Mouse (Mus musculus): ENCODE data around the gene Lrrk1.

Gene Lrrk1

DNA sequence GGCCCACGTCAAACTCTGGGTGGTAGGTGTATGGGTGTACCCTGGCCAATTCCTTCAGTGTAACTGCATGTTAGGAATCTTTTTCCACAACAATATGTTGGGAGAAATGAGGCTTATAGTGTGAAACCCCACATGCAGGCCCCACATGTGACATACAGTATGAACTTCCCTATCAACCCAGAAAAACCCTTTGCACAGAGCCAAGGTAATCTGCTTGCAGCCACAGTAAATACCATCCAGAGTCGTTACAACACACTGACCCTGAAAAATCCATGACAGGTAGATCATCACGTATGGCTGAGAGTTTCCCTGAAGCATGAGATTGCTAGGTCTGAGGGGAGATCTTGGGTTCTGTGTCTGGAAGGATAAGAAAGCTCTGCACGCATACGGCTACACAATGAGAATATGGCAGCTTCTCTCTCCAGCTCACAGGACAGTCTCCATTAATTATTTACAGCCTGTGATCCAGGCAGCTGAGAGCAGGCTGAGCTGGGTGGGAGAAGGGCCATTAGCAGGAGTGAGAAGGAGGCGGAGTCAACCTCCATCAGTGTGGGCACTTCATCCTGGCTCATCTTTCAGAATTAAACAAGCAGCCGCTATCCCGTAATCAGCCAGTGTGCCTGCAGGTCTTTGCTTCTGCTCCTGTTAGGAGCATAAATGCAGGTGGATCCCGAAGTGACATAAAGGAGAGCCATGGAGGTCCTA lies 41.0 kb downstream of the Lrrk1 start:
- in situ Hi-C loops (cut with MboI; ENCODE audit: unreplicated experiment in 2 of 2): loop anchor here in 1 of 2 experiments (5.0 kb wide), 1 partner anchor 35 kb away; no protein-coding TSS in a partner anchor

DNA sequence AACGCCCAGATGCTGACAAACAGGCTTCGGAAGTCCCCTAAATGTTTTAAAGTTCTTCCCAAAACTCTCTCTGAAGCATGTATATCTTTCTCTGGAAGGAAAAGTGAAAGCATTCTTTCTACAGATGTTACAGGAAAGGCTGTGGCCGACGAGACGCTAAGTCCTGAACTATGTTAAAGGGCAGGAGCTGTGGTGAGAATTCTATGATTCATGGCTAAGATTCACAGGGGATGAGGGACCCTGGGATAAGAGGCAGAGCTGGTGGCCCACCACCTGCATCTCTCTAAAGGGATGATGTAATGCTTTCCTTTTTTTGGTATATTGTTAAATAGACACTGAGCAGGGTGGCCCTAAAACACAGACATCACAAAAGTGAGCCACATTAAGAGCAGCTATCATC lies 44.8 kb downstream of the Lrrk1 start:
- in situ Hi-C loops (cut with MboI; ENCODE audit: unreplicated experiment in 2 of 2): loop anchor here in 1 of 2 experiments (5.0 kb wide), 1 partner anchor 36 kb away; no protein-coding TSS in a partner anchor

DNA sequence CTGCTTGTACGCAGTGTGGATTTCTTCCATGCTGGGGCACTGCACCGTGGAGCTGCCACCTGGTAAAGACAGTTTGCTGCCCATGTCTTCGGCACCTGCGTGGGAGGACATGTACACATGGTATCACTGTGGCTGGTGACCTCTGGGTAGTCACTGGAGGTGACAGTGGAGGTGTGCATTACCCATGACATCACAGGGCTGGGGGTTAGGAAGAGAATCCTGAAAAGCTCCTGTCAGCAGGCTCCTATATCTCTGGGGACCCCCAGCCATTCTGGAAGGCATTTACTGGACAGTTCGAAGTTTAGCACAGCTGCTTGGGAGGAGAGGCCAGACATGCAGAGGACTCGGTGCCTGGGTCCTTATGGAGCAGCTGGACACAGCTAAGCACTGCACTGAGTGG lies 45.3 kb downstream of the Lrrk1 start:
- in situ Hi-C loops (cut with MboI; ENCODE audit: unreplicated experiment in 2 of 2): loop anchor here in 1 of 2 experiments (5.0 kb wide), 1 partner anchor 36 kb away; no protein-coding TSS in a partner anchor

DNA sequence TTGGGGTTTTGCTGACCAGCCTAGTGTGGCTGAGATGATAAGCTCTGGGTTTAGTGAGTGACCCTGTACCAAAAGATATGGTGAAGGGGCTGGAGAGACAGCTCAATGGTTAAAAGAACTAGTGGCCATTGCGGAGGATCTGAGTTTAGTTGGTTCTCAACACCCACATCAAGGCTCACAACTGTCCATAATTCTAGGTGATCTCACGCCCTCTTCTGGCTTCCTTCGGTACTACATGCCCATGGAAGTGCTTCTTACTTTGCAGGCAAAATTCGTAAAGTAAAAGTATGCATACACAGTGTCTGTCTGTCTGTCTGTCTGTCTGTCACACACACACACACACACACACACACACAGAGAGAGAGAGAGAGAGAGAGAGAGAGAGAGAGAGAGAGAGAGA lies 45.8 kb downstream of the Lrrk1 start:
- in situ Hi-C loops (cut with MboI; ENCODE audit: unreplicated experiment in 2 of 2): loop anchor here in 1 of 2 experiments (5.0 kb wide), 1 partner anchor 35 kb away; no protein-coding TSS in a partner anchor

DNA sequence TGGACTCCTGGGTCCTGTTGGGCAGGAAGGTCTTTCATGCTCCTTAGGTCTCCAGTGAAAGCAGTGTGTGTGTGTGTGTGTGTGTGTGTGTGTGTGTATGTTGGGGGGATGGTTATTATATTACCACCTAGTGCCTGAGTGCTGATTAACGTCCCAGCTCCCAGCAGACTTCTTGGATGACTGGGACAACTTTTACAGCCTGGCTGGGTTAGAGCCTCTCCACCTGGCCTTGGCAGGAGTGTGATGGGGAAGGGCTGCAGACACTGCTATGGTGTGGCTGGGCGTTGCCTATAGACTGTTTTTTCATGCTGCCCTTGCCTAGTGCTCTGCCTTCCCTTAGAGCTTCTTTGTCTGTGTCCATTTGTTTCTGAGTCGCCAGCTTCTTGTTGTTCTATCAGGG lies 48.1 kb downstream of the Lrrk1 start:
- in situ Hi-C loops (cut with MboI; ENCODE audit: unreplicated experiment in 2 of 2): loop anchor here in 1 of 2 experiments (5.0 kb wide), 1 partner anchor 33 kb away; no protein-coding TSS in a partner anchor

DNA sequence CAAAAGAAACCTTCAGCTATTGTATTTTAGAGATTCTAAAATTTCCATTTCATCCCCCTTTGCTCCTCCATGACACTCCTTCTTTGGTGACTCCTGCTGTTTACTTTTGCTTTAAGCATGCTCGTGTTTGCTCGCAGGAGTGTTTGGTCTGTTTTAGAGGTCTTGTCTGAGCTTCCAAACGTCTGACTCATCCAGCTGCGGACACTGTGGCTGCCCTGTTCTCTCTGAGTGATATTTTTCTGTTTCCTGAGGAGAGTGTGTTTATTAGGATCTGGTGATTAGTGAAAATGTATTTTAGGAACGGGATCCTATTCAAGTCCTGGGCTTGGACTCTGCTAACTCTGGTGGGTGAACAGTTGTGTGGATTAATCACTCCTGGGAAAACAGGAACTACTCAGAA lies 48.5 kb downstream of the Lrrk1 start:
- in situ Hi-C loops (cut with MboI; ENCODE audit: unreplicated experiment in 2 of 2): loop anchor here in 1 of 2 experiments (5.0 kb wide), 1 partner anchor 32 kb away; no protein-coding TSS in a partner anchor

DNA sequence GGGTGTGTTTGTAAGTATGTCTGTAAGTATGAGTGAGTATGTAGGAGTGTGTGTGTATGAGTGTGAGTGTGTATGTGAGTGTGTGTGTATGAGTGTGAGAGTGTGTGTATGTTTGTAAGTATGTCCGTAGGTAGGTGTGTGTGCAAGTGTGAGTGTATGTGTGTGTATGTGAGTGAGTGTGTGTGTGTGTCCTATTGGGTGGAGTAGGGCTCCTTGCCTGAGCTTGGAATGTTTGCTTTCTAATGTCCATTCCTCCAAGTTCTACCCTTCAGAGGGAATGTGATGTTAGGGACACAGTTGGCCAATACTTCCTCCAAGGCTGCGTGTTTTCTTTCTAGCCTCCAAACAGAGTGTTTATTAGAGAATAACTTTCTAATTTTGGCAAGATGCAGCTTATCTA lies 51.2 kb downstream of the Lrrk1 start:
- in situ Hi-C loops (cut with MboI; ENCODE audit: unreplicated experiment in 2 of 2): no loop called here

DNA sequence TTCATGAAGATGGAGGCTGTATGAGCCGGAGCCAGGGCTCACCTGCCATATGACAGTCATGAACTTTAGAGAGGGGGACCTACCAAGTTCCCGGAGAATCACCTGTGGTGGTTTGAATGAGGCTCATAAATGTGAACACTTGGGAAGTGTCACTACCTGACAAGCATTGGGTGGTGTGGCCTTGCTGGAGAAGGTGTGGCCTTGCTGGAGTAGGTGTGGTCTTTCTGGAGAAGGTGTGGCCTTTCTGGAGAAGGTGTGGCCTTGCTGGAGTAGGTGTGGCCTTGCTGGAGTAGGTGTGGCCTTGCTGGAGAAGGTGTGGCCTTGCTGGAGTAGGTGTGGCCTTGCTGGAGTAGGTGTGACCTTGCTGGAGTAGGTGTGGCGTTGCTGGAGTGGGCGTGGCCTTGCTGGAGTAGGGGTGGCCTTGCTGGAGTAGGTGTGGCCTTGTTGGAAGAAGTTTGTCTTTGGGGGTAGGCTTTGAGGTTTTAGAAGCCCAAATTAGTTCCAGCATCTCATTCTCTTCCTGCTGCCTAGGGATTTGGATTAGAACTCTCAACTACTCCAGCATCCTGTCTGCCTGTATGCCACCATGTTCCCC lies 54.1 kb downstream of the Lrrk1 start:
- in situ Hi-C loops (cut with MboI; ENCODE audit: unreplicated experiment in 2 of 2): no loop called here

DNA sequence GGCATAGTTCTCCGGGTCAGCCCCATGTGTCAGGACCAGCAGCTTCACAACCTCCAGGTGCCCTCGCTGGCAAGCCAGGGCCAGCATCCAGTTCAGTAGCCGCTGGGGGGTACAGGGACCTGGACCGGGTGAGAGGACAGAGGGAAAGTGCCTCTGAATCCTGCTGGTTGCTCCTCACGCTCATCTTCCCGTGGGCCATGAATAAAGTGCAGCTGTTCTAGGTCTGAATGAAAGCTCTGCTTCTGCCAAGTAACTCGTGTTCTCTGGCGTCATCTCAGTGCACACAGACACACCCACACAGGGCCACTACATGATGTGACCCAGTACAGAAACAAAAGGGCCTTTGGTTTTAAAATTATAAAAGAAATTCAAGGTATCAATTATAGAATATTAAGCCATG lies 55.8 kb downstream of the Lrrk1 start:
- in situ Hi-C loops (cut with MboI; ENCODE audit: unreplicated experiment in 2 of 2): no loop called here

DNA sequence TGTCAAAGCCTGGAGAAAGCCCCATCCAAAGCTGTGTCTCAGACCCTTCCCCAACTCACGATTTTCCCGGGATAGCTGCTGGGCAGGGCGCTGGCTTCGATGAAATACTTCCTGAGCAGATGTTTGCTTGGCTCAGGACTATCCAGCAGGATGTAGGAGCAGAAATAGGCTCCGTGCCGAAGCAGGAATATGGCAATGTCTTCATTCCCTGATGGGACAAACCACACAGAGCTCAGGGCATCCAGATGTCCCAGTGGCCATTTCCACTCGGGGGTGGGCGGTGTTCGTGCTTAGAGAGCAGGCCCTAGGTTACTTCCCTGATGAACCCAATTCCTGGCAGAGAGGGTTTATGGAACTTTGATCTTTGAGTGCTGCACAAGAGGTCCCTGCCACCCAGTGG lies 57.5 kb downstream of the Lrrk1 start:
- in situ Hi-C loops (cut with MboI; ENCODE audit: unreplicated experiment in 2 of 2): no loop called here

DNA sequence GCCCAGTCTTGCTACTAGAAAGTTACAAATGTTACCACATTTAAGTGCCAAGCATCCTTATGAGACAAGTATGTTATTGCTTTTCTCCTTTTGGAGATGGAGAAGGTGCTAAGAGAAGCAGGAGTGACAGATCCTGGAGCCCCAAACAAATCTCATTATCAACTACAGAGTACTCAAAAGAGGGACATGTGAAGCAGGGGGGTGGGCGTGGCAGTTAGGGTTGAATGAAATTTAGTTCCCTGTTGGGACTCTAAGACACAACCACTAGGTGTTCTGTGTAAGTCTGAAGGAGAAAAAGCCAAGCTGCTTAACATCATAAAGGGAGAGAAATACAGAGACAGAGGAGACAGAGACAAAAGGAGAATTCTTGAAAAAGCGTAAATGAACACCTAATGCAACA lies 60.6 kb downstream of the Lrrk1 start:
- in situ Hi-C loops (cut with MboI; ENCODE audit: unreplicated experiment in 2 of 2): no loop called here

DNA sequence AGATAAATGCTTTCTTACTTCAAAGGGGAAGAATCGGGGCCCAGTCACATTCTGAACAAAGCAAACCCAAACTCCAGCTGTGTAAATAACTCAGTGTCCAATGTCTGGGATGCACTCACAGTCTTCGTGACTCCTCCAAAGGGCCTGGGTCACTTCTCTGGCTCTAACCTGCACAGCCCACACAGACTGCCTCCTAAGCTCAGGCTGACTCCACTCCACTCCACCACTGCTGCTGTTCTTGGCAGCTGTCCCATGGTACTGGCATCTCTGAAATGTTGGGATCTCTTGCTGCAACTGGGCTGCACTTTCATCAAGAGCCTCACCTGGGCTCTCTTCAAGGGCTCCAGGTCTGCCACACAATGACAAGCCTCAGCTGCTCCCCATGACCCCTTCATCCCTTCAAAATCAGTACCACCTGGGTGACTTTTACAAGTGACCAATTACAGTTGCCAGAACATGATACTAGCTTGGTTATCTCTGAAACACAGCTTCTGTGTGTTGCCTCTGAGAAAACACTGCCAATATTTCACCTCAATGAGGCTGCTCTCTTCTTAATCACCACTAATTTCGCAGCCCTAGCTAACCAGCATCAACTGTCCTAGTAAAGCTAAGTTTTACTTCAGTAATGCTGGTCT lies 62.6 kb downstream of the Lrrk1 start:
- in situ Hi-C loops (cut with MboI; ENCODE audit: unreplicated experiment in 2 of 2): no loop called here

DNA sequence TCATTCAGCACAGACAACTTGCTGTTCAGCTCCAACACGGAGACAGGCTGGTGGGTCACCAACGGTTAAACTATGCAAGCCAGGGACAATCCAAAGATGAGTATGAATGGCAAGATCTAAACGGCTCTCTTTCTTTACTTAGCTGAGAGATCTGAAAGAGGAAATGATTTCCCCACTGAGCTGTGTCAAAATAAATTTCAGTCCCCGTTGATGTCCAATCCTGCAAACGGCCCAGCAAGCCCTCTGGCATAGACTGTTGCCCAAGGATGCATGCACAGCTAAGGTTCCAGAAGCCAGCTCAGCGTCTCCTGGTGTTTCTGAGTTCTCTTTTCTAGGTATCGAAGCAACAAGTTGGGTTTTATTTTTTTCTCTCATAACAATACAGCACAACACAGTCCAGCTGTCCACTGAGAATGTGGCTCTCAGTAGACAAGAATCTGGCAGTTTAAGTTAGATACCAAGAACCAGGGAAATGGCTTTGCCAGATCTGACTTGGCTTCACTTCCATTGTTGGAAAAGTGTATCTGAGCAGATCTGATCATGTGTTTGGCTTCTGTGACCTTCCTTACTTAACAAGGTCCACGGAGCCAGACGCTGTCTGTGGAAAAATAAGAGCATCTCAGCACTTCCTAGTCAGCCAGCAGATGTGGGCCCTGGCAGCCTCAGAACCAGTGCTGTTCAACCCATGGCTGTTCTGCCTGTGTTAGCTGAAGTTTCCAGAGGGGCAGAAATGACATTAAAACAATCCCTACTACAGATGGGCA lies 64.7 kb downstream of the Lrrk1 start:
- in situ Hi-C loops (cut with MboI; ENCODE audit: unreplicated experiment in 2 of 2): loop anchor here (25.0 kb wide), 2 partner anchors 889 to 914 kb away; partner anchors contain the start of gene Lysmd4 (in 1 of the 2)

DNA sequence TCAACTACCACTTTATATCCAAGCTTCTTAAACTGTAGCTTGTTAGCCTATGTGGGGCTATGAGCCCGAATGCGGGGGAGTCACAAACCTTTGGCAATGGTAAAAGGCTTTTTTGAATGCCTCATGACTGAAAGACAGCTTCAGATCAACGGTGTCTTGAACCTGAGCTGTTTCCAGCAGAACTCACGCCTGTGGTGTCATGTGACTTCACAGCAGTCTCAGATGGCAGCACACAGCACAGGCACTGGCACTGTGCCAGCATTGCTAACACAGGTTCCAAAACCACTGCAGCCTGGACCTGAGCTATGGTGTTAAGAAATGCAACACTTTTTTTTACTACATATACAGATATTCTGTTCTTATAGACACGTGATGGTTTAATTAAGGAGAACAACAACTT lies 67.2 kb downstream of the Lrrk1 start:
- in situ Hi-C loops (cut with MboI; ENCODE audit: unreplicated experiment in 2 of 2): loop anchor here (25.0 kb wide), 2 partner anchors 891 to 916 kb away; partner anchors contain the start of gene Lysmd4 (in 1 of the 2)

DNA sequence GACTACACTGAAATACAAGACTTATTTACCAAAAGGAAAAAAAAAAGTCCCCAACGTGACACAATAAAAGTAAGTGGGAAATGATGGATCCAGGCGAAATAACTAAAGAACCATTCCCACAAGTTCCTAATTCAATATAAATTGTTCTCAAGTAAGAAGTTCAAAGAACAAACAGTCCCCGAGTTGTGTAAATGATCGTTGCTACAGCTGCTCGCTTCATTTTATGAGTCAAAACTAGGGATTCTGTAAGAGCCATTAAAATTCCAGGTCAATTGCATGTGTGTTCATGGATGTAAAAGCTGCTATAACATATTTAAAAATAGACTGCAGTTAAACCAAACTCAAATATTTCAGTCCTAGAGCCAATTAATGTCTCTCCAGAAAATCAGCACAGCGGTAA lies 70.0 kb downstream of the Lrrk1 start:
- in situ Hi-C loops (cut with MboI; ENCODE audit: unreplicated experiment in 2 of 2): loop anchor here (5.0 to 25.0 kb wide), 4 partner anchors 64 to 1317 kb away; partner anchors contain the start of gene Lysmd4 (in 1 of the 2)

DNA sequence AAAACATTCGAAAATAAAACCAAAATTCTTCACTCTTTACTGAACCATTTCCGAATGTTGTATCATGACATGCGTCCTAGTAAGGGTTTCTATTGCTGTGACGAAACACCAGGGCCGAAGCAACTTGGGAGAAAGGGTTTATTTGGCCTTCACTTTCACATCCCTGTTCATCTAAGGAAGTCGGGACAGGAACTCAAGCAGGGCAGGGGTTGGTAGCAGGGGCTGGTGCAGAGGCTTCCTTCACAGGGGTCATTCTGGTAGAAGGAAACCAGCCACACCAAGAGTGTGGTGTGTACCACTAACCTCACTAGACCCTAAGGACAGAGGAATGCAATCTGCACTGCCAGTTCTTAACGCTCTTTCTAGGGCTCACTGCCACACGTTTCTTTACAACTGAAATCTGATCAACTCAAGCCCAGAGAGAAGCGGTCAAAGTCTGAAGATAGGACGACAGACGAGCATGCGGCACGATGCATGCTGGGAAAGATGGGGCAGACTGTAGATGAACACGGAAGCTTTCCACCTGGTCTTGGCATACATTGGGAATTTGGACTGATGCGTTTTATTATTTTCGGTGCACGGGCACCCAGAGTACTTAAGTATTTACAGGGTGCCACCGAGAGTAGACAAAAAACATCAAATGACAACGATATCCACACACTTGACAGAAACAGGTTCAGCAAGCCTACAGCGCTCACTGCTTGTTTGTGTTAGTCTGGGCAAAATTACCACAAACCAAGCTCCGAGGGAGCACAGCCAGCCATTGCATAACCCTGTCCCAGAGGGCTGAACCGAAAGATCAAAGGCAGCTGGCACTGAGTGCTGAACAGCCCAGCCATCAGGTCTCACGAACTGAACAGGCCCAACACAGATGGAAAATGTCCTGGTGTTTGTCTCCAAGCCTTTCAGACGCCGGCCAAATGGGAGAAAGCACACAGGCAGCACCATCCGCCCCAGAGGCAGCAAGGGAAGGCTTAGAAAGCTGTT lies 77.2 kb downstream of the Lrrk1 start:
- in situ Hi-C loops (cut with MboI; ENCODE audit: unreplicated experiment in 2 of 2): loop anchor here (5.0 to 25.0 kb wide), 6 partner anchors 36 to 1324 kb away; partner anchors contain the start of gene Lysmd4 (in 1 of the 2)

DNA sequence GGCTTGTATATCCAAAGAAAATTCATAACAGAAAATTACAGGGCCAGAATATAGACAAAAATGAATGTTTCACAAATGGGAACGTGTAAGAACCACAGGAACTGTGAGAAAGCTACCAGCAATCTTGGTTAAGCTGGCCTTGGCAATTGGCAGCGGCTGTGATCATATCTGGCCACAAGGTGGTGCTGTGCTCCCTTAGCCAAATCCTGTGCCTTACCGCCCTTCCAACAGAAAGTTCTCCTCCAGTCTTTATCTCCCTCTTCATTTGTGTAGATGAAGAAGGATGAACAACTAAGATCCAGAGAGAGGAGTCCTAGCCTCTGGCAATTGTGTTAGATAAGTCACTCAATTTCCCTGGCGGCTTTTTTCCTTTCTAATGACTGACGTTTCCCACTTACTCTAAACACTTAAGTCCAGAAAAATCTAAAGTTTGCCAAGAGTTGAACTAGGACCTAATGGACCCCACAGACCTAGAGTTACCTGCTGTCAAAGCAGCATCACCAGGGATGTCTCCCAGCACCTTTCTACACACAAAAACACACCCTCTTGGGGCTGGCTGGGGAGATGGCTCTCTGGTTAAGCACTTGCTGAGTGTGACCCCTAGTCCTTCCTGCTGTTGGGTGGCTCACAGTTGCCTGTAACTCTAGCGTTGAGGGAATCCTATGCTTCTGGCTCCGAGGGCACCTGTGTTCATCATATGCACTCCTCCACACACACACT lies 78.0 kb downstream of the Lrrk1 start:
- in situ Hi-C loops (cut with MboI; ENCODE audit: unreplicated experiment in 2 of 2): loop anchor here (5.0 to 25.0 kb wide), 9 partner anchors 32 to 1325 kb away; partner anchors contain the start of gene Lysmd4 (in 1 of the 2)

DNA sequence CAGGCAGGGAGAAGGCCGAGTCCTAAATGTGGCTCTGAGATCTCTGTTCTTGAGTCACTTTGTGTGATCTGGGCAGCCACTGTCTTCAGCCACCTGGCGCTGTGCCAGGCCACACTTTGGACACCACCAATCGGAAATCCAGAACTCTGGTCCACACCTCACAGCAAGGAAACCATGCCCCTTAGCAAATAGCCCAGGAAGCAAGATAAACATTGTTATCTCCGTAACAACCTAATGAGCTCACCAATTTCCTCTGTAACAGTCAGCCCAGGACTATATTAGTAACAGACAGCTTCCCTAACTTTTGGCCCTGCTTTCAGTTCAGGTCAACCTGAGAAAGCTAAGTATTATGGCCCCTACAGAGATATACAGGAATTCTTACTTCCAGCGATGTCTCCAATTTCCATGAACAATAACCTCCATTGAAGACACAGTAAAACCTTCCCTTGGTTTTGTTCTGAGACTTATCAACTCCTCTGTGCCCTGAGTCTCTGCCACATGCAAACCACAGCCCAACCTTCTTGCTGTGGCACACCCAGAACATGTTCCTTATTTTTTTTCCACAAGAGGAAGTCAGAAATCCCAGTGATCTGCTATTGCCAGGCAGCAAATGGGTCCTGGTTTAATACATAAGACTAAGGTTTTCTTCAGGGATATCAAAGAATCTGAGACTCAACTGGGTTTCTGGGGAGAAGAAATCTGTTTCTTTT lies 78.8 kb downstream of the Lrrk1 start:
- in situ Hi-C loops (cut with MboI; ENCODE audit: unreplicated experiment in 2 of 2): loop anchor here (5.0 to 25.0 kb wide), 6 partner anchors 33 to 928 kb away; partner anchors contain the start of gene Lysmd4 (in 1 of the 2)

All from v-Abl transformed pro-B cells (cell line).